Mouse (Mus musculus) right cerebral cortex, postnatal 10 days (tissue): ENCODE data around the gene Olfr1120.
"Not testable (repeated sequence)": the region's sequence is repeated elsewhere in the genome, so short reads cannot be mapped to it uniquely, and the experiment has no call there.

Experiments used
- DNase-seq, 2 experiments: peaks; one replicate each; pipeline ENCODE4 v3.0.0; 2021; ENCODE audit warnings: low spot score in 2 of 2

The Olfr1120 gene

DNA sequence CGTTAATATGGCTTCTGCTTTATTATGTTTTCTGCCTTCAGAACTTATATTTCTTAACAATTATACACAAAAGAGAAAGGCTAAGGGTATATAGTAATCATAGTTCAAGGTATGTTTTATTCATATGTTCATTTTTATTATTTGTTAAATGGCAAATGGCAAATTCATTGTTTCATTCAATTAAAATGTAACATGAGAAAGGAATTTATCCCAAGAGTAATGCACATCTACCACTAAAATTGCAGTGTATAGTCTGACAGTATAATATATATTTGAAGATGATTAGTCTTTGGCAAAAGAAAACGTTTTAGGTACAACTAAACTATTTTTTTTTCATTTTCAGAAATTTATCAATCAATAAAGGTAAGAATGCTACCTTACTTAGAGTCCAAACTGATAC, at the start of gene Olfr1120:
TSS of gene Olfr1120 (plus strand) at position 301 of the 400 bp plus-strand sequence.
- DNase-seq: no peak

GRCm38 (mm10) chr2:87307281-87307680, 47.3 kb upstream of the Olfr1120 start, which contains the start of gene Olfr1118:
Olfr1118 (plus strand) TSS chr2:87307581.
- DNase-seq: no peak

GRCm38 (mm10) chr2:87360121-87360520, 5.5 kb downstream of the Olfr1120 start:
- DNase-seq: not testable (repeated sequence)

DNA sequence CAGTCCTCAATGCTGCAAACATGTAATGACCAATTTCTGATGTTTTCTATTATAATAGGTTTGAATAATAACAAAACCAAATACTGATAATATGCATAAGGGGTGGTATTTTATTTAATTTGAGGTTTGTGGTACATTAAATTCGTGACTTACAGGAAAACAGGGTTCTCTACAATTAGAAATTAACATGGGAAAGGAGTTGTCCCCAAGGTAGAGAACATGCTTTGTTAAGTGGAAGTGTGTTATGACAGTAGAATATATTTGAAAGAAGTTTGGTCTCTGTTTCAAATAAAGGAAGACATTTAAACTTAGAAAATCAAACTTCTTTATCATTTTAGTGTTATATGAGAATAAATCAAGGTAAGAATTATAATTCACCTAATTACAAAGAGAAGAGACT, 15.0 kb downstream of the Olfr1120 start, which contains the start of gene Olfr1121:
TSS of gene Olfr1121 (plus strand) at position 301 of the 400 bp plus-strand sequence.
- no peak for DNase-seq

- DNase-seq: no peak
Measured at GRCm38 (mm10) chr2:87371726-87372125, 17.1 kb downstream of the Olfr1120 start.

GRCm38 (mm10) chr2:87383935-87384334, 29.3 kb downstream of the Olfr1120 start:
- no peak for DNase-seq

GRCm38 (mm10) chr2:87385549-87385948, 30.9 kb downstream of the Olfr1120 start, which contains the start of gene Olfr1122:
Olfr1122 (plus strand) TSS chr2:87385849.
- no peak for DNase-seq

- DNase-seq: not testable (repeated sequence)
Measured at GRCm38 (mm10) chr2:87393605-87394004, 39.0 kb downstream of the Olfr1120 start.

GRCm38 (mm10) chr2:87394686-87395085, 40.1 kb downstream of the Olfr1120 start:
- peak in 1 of 2 experiments; percentile 19 for DNase-seq
